Mouse (Mus musculus) large intestine, adult 2 months (tissue): Measurements from ENCODE around the gene Lbp. TPM values are rescaled to one million over a fixed set of nuclear protein-coding genes. Genes with fewer than 3 reads are reported as not detected.
A peak's percentile ranks its signal among the peaks of the same experiment; 100 is the strongest.

Experiments
- DNase-seq: peaks from one replicate; pipeline ENCODE4 v3.0.0-alpha.2; 2012; ENCODE audit warnings: low read depth, low spot score
- WGBS: fragments of 180-500 bp; shearing (Covaris S2); methylation state at CpG from one replicate; pipeline ENCODE4 v1.1.7; 2018; 5-methylcytosine and 5-hydroxymethylcytosine counted together
- polyA plus RNA-seq: library from polyadenylated mRNA; depleted of rRNA; stranded (reverse); fragments of >200 nt; gene quantifications from 2 replicates; pipeline ENCODE4 v1.2.3, GENCODE M21; 2012

Lbp gene
- polyA plus RNA-seq, 1 experiment, result 11.8 TPM

- 25% methylated on average over 3 of the region's 3 CpGs for WGBS
- DNase-seq, result peak; percentile 46
Measured at GRCm38 (mm10) chr2:158302807-158303206, 3.5 kb upstream of the Lbp start.

- 29% methylated on average over 6 of the region's 6 CpGs for whole genome bisulfite sequencing
- no peak for DNase-seq
Measured at GRCm38 (mm10) chr2:158306696-158307049, 380 bp downstream of the Lbp start.

GRCm38 (mm10) chr2:158308276-158308675, 2.0 kb downstream of the Lbp start:
- no peak for DNase-seq
- 41% methylated on average over 5 of the region's 5 CpGs for WGBS

GRCm38 (mm10) chr2:158313089-158313488, 6.8 kb downstream of the Lbp start:
- no peak for DNase-seq
- WGBS, result 81% methylated on average over 1 of the region's 1 CpGs

GRCm38 (mm10) chr2:158316371-158316770, 10.1 kb downstream of the Lbp start:
- no peak for DNase-seq
- 69% methylated on average over 8 of the region's 8 CpGs for WGBS

GRCm38 (mm10) chr2:158317026-158317425, 10.7 kb downstream of the Lbp start:
- DNase-seq, result no peak
- WGBS, result 27% methylated on average over 5 of the region's 5 CpGs

- 90% methylated on average over 6 of the region's 6 CpGs for WGBS
- no peak for DNase-seq
Measured at GRCm38 (mm10) chr2:158321596-158321995, 15.3 kb downstream of the Lbp start.

GRCm38 (mm10) chr2:158322845-158323244, 16.6 kb downstream of the Lbp start:
- no peak for DNase-seq
- WGBS, result 47% methylated on average over 3 of the region's 3 CpGs

GRCm38 (mm10) chr2:158324531-158325190, 18.4 kb downstream of the Lbp start:
- no peak for DNase-seq
- 64% methylated on average over 10 of the region's 10 CpGs for WGBS

- WGBS, result 83% methylated on average over 8 of the region's 8 CpGs
- DNase-seq, result no peak
Measured at GRCm38 (mm10) chr2:158325609-158326008, 19.3 kb downstream of the Lbp start.

- WGBS, result 86% methylated on average over 13 of the region's 13 CpGs
- no peak for DNase-seq
Measured at GRCm38 (mm10) chr2:158334356-158334755, 28.1 kb downstream of the Lbp start.

GRCm38 (mm10) chr2:158337698-158338097, 31.4 kb downstream of the Lbp start:
- no peak for DNase-seq
- 43% methylated on average over 10 of the region's 10 CpGs for WGBS

- DNase-seq, result no peak
- WGBS, result 35% methylated on average over 11 of the region's 11 CpGs
Measured at GRCm38 (mm10) chr2:158339948-158340564, 33.8 kb downstream of the Lbp start.

GRCm38 (mm10) chr2:158341324-158341723, 35.0 kb downstream of the Lbp start:
- 58% methylated on average over 2 of the region's 2 CpGs for WGBS
- no peak for DNase-seq

GRCm38 (mm10) chr2:158343495-158343894, 37.2 kb downstream of the Lbp start:
- 82% methylated on average over 5 of the region's 5 CpGs for WGBS
- no peak for DNase-seq

- DNase-seq, result no peak
- 59% methylated on average over 6 of the region's 6 CpGs for WGBS
Measured at GRCm38 (mm10) chr2:158346467-158346866, 40.2 kb downstream of the Lbp start.

GRCm38 (mm10) chr2:158347868-158348267, 41.6 kb downstream of the Lbp start:
- WGBS, result 1% methylated on average over 6 of the region's 6 CpGs
- DNase-seq, result no peak

- 67% methylated on average over 3 of the region's 3 CpGs for WGBS
- no peak for DNase-seq
Measured at GRCm38 (mm10) chr2:158352801-158353520, 46.7 kb downstream of the Lbp start.

- WGBS, result 76% methylated on average over 7 of the region's 7 CpGs
- no peak for DNase-seq
Measured at GRCm38 (mm10) chr2:158354348-158355114, 48.2 kb downstream of the Lbp start.

GRCm38 (mm10) chr2:158355238-158355637, 48.9 kb downstream of the Lbp start:
- no peak for DNase-seq
- 89% methylated on average over 2 of the region's 2 CpGs for WGBS
